Mouse (Mus musculus): Measurements from ENCODE around the gene Igsf9. TPM values are rescaled to one million over a fixed set of nuclear protein-coding genes. Genes with fewer than 3 reads are reported as not detected.

Igsf9 gene
- total RNA-seq, 2 experiments from 2014 or later, result 10.9 to 15.2 TPM

DNA sequence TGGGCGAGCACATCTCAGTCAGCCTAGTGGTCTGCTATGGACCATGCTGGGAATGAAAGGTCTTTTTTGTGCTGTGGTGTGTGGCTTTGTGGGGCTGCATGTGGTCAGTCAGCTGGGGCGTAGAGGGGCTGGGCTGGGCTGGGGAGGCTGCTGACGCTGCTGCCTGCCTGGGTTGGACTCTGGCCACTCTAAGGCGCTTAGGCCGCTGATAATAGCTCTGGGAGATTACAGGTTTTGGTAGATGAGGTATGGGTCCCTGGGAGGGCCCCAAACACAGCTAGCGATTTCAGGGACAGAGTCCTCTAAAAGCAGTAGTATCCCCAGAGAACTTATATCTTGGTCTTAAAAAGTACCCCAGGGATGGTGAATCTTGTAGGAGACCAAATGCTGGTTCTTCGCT lies 7.2 kb downstream of the Igsf9 start:
- intact Hi-C loops (cut with DNase I), result loop anchor here (5.0 kb wide), 1 partner anchor 143 kb away; the partner anchor contains the start of gene Dusp23
- no peak for DNase-seq (ENCODE audit: low spot score in 2 of 2)

DNA sequence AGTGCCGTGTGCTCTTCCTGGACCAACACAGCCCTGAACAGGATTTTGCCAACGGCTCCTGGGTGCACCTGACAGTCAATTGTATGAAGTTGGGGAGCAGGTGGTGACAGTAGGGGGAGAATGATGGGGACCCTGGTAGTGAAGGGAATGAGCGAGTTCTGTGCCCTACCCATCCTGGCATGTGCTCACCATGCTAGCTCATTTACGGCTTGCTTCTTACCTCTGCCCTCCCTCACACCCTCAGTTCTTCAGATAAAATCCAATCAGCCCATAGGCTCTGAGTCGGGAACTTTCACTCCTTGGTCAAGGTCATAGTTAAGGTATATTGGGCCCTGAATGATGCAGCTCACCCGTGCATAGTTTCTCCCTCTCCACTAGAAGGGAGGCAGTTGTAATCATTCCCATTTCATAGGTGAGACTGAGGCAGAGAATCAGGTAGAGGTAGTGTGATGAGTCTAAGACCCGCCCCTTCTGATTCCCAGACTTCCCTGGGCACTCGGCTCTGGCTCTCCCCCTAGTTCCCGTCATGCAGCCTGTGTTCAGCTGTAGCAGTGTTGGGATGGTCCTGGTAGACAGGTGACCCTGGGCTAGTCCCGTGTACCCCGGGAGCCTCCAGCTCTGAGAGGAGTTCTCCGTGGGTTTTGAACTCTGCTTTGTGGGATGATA lies 8.1 kb downstream of the Igsf9 start:
- intact Hi-C loops (cut with DNase I), result loop anchor here (1.0 to 10.0 kb wide), 3 partner anchors 77 to 905 kb away; partner anchors contain the start of gene Dusp23
- no peak for DNase-seq (ENCODE audit: low spot score in 2 of 2)

DNA sequence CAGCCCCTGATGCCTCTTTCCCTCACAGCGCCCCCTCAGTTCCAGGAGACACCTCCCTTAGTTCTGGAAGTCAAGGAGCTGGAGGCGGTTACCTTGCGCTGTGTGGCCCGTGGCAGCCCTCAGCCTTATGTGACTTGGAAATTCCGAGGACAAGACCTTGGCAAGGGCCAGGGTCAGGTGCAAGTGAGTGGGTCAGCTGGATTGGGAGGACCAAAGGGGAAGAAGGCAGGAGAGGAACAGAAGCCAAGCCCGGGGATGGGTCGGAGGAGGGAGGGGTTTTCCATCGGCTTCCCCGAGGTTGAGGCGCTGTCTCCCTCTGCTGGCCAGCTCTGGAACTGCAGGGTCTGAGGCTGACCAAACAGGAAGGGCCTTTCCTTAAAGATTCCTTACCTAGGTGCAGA lies 8.7 kb downstream of the Igsf9 start:
- DNase-seq (ENCODE audit: low spot score in 2 of 2), result peak; percentile 77 to 89

DNA sequence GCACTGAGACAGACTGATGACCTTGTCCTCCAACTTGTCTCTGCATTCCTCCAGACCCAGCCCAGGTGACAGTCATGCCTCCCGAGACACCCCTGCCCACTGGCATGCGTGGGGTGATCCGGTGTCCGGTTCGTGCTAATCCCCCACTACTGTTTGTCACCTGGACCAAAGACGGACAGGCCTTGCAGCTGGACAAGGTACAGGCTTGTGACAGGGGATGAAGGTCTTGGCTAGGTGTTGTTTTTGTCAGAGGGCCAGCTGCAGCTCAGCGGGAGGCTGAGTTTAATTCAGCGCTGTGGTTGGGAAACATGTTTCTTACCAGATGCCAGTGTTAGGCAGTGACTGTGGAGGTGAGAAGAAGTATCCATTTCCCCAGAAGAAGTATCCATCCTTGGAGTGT lies 10.5 kb downstream of the Igsf9 start:
- no peak for DNase-seq (ENCODE audit: low spot score in 2 of 2)
- intact Hi-C loops (cut with DNase I), result loop anchor here (10.0 kb wide), 1 partner anchor 903 kb away; no protein-coding TSS in a partner anchor

More for the DNA sequence above, 8.7 kb downstream of the Igsf9 start:
- intact Hi-C loops (cut with DNase I), result loop anchor here (1.0 to 10.0 kb wide), 2 partner anchors 78 to 905 kb away; no protein-coding TSS in a partner anchor

DNA sequence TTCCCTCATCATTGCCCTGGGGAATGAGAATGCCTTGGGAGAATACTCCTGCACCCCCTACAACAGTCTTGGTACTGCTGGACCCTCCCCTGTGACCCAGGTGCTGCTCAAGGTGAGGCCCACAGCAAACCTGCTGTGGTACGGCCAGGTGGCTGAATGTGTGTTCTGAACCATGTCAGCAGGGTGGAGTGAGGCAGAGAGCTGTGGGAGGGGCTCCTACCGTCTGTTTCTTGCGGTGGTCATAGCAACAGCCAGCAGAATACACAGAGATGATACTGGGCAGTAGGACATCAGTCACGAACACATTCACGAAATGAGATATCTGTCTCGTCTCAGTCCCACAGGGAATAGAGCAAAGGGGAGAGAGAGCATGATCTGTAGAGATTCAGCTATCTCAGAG lies 11.9 kb downstream of the Igsf9 start:
- DNase-seq (ENCODE audit: low spot score in 2 of 2), result no peak
- intact Hi-C loops (cut with DNase I), result loop anchor here (10.0 kb wide), 1 partner anchor 901 kb away; no protein-coding TSS in a partner anchor

DNA sequence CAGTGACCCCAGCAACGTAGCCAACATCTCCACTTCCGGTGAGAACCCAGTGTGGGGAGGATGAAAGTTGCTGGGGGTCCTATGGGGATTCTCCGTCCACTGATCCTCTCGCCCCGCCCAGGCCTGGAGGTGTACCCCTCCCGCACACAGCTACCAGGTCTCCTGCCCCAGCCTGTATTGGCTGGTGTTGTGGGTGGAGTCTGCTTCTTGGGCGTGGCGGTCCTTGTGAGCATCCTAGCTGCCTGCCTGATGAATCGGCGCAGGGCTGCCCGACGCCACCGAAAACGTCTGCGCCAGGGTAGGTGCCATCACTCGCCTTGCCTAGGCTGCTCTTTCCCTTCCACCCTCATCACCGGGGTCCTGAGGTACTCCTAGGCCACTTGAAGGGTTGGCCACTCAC lies 14.4 kb downstream of the Igsf9 start:
- intact Hi-C loops (cut with DNase I), result loop anchor here (10.0 kb wide), 1 partner anchor 899 kb away; no protein-coding TSS in a partner anchor
- no peak for DNase-seq (ENCODE audit: low spot score in 2 of 2)

DNA sequence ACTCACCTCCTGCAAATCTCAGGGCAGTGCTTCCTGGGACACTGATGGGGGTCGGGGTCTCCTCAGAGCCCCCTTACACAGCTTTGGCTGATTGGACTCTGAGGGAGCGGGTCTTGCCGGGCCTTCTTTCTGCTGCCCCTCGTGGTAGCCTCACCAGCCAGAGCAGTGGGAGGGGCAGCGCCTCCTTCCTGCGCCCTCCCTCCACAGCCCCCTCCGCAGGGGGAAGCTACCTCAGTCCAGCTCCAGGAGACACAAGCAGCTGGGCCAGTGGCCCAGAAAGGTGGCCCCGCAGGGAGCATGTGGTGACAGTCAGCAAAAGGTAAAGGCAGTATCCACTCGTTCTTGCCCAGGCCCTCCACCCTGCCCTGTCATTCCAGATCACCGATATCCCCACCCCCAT lies 15.8 kb downstream of the Igsf9 start:
- intact Hi-C loops (cut with DNase I), result loop anchor here (10.0 kb wide), 1 partner anchor 897 kb away; no protein-coding TSS in a partner anchor
- DNase-seq (ENCODE audit: low spot score in 2 of 2), result no peak

DNA sequence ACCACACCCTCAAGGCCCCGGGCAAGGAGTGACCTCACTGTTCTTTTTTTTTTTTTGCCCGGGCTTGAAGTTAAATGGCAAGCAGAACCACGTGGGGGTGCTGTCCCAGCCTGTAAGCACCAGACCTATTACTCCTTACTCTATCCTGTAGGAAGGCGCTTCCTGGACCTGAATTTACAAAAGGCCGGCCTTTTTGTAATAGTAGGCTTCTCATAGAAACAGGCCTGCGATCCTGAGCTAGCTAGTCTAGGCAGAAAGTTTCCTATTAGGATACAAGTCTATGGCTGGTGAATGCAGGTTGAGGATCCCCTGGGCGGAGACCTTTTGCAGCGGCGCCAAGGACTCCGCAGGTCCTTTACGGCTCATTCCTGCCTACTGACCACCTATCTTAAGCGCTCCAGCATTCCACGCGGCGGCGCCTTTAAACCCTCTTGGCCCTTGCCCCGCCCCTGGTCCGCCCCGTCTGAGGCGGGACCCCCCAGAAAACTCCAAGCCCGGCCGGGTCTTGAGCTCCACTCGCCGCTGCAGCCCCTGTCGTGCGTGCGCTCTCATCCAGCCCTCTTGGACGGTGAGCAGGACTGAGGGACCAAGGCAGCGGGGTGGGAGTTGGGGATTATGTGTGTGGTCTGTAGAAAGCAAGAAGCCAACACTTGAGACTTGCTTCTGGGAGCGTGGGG lies 18.3 kb downstream of the Igsf9 start, which contains the start of gene Tagln2:
Gene Tagln2, plus strand, starts transcription at position 283 of the 677 bp plus-strand sequence.
- DNase-seq (ENCODE audit: low spot score in 2 of 2), result peak in 1 of 2 experiments; percentile 33
- intact Hi-C loops (cut with DNase I), result loop anchor here (10.0 kb wide), 1 partner anchor 895 kb away; no protein-coding TSS in a partner anchor

DNA sequence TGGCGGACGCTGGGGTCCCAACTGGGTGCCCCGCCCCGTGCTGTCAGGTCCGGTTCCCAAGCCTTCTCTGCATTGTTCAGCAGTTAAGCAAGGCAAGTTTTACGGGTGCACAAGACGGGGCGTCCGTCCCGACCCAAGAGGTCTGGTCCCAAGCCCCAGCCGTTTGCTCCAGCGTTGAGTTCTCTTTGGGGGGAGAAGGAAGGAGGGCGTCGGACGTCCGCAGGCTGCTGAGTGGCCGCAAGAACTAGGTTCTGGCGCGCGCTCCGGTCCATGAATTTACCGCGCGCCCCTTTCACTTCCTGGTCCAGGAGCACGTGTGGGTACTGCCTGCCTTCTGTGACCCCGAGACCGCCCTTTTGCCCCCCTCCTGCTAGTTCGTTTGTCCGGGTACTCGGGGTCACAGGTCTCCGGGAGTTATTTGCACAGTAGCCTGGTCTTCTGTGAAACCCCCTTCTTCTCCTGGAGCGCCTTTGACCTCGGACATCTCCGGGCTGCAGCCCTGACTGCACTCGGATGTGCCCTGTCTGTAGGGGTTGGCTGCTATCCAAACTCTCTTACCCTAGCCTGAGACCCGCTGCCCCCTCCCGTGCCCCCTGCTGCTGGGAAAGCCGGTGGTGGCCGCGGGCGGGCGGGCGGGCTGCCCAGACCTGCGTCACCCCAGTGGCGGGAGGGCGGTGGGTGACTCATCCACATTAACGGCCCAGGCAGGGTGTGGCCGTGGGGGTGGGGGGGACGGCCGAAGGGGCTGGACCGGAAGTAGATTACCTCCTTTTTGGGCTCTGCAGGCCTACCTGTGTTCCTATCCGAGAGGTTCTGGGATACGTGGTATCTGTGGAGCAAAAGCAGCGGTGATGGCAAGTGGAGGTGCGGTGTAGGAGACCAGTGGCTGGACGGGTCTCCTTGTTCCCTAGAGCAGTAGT lies 19.1 kb downstream of the Igsf9 start:
- intact Hi-C loops (cut with DNase I), result no loop called here
- DNase-seq (ENCODE audit: low spot score in 2 of 2), result no peak

DNA sequence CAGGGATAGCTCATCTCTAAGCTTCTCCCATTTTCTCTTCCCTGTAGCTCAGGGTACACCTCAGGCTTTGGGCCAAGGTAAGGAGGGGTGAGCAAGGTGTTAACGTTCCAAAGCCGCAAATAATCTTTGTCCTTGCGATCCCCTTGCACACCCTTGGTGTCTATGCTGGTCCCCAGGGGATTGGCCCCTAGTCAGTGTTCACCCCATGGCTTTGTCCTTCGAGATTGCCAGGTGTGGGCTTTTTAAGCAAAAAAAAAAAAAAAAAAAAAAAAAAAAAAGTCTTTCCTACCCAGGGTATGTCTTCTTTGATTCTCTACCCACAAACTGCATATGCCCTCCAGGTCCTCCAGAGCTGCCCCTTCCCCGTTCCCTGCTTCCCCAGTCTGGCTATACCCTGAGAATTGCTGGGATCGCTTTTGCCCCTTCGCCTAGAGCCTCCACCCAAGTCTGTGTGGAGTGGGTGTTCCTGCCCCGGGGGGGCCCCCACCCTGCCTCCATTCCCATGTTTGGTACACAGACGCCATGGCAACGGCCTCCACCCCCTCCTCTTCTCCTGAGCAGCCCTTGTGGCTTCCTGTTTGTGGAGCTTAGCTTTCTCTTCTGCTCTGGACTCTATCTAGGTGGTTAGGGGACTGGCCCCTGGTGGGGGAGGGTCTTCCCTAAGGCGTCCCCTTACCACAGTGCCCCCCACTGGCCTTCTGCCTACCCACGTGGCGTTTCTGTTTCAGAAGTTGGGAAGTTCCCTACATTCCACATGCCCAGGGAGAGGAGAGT lies 20.0 kb downstream of the Igsf9 start:
- intact Hi-C loops (cut with DNase I), result no loop called here
- DNase-seq (ENCODE audit: low spot score in 2 of 2), result no peak

DNA sequence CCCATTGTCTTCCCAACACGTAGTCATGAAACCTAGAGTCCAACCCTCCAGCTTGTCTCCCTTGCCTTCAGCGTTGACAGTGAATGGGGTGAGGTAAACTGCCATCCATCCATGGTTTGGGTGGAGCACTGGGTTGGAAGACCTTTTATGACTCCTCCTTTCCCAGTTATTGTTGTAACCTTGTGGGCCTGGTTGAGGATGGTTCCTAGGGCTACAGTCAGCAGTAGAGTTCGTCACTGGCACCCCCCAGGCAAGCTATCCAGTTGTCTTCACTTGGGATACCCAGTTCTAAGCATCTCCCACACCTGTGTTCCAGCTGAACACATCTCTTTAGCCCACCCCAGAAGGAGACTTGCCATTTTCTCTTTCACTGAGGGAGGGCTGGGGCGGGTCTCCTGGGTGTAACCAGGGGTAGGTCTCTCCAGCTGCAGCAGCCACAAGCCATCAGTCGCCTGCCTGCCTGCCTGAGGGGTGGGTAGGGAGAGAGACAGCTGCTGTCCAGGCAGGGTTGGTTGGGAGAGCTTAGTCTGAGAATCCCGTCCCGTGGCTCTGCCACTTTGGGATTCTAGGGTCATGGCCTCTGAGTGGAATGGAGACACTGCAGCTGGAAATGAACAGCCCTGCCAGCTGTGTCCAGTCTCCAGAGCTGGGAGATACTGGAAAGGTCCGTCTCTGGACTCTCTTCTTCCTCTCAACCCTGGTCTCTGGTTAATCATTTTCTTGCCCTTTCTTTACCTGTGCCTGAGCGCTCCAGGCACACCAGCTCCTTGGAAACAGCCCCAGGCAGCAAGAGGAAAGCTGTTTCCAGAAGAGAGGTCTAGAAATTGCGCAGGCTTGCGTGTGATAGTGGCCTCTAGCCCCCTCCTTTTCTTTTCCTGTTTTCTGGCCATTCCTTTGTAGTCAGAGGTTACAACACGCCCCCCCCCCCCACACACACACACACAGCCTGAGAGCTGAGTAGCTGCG lies 20.8 kb downstream of the Igsf9 start:
- DNase-seq (ENCODE audit: low spot score in 2 of 2), result no peak
- intact Hi-C loops (cut with DNase I), result no loop called here

DNA sequence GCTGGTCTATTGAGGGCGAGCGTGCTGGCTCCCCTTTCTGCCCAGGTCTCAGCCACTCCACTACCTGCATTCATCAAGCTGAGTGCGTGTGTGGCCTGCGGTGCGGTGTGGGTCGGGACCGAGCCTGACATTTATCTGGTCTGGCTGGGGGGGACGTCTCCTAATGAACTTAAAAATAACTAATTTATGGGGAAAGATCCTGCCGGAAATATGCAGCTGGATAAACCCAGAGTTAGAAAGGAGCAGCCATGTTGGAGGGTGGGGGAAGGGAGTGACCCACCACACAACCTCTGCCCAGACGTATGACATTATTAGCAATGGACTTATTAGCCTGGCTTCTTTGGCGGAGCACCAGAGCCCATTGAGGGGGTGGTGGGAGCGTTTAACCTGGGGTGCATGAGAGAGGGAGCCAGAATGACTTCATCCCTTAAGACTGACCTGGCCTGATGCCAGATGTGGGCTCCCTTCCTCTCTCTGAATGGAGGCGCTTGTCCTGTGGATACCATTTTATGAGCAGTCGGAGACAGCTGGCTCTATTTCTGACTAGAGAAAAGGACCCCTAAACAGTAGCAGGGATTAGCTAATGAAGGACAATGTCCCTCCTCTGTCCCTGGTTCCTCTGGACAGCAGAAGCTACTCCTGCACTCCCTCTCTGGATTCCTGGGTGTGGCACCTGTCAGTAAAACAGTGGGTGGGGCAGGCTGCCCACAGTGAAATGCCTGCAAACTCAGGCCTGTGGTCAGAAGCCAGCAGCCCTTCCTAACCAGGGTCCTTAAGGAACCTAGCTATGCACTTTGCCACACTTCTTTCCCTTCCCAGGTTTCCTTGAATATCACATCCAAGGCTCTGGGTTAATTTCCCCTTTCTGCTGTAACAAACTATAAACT lies 21.8 kb downstream of the Igsf9 start:
- peak in 1 of 2 experiments; percentile 32 for DNase-seq (ENCODE audit: low spot score in 2 of 2)
- intact Hi-C loops (cut with DNase I), result no loop called here

DNA sequence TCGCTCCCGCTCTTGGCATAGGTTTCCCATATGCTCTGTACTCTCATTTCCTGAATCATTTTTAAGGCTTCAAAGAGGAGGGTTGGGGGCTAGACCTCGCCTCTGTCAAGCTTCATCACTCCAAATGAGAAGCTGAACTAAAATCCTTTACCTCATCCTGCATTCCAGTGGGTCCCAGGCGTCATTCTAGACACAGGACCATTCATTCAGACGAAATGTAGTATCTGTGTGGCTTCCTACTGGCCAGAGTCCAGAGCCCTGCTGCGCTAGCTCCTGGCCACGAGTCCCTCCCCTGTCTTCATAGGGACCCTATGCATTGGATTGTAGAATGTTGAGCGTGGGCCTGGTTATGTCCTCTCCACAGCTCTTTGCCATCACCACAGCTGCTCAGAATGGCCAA lies 23.2 kb downstream of the Igsf9 start:
- DNase-seq (ENCODE audit: low spot score in 2 of 2), result no peak
- intact Hi-C loops (cut with DNase I), result no loop called here

DNA sequence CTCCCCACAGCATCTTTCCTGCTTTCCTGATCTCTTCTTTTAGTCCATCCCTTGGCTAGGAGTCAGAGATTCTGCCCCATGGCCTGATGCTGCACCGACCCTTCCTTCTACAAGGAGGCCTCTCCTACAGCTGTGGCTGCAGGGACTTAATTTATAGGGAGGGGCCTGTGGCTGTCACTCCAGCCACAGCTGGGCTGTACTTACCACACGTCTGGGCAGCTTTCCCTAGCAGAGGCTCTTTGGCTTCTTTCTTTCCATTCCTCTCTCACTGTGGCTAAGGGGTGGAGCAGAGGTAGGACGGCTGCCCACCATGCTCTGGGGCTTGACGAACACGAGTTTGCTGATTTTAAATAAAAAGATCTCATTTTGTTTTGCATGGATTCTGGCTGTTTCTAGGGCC lies 25.4 kb downstream of the Igsf9 start:
- DNase-seq (ENCODE audit: low spot score in 2 of 2), result no peak
- intact Hi-C loops (cut with DNase I), result no loop called here

DNA sequence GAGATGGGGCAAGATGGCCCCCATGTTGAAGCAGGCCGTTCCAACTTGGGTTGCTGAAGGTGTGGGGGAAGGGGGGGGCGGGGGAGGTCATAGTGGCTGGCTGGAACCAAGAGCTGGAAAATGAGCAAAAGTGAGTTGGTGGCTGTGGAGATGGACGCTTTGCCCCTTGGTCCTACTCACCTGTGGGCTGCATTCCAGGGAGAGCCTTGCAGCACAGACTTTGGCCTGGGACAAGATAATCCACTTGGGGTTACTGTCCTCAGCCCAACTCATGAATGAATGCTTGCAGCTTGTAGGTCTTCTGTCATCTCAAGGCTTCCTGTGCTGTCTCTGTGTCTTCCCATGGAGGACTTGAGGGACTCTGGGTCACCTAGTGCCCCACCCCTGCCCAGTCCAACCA lies 26.1 kb downstream of the Igsf9 start:
- no peak for DNase-seq (ENCODE audit: low spot score in 2 of 2)
- intact Hi-C loops (cut with DNase I), result no loop called here

DNA sequence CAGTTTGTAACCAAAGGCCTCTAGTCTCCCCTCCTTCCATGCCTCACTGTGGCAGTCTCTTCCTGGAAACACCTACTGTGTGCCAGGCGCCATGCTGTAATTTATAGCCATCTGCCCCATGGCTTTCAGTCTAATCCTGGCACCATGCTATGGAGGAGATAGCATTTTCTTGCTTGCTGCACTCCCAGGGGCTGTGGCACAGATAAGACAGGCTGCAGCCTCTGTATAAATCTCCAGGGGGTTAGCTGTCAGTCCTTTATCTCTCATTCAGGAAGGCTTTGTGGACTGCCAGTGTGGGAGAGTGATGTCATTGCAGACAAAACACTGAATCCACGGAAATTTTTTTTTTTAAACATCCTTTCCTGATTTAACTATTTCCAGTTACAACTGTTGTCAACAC lies 26.6 kb downstream of the Igsf9 start:
- intact Hi-C loops (cut with DNase I), result no loop called here
- no peak for DNase-seq (ENCODE audit: low spot score in 2 of 2)

DNA sequence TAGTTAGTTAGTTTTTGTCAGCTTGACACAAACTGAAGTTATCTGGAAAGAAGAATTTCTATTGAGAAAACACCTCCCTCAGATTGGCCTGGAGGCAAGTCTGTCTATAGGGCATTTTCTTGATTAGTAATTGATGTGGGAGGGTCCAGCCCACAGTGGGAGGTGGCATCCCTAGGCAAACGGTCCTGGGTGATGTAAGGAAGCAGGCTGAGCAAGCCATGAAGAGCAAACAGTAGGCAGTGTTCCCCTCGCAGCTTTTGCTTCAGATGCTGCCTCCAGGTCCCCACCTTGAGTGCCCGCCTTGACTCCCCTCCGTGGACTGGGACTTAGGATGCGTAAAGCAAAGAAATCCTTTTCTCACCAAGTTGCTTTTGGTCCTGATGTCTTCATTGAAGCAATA lies 27.6 kb downstream of the Igsf9 start:
- intact Hi-C loops (cut with DNase I), result no loop called here

More for the DNA sequence above, 27.6 kb downstream of the Igsf9 start:
- no peak for DNase-seq (ENCODE audit: low spot score in 2 of 2)

Data from left cerebral cortex, postnatal 14 days (tissue).